Mouse (Mus musculus): ENCODE measurements around the gene Myom3. TPM values are rescaled to one million over a fixed set of nuclear protein-coding genes. Genes with fewer than 3 reads are reported as not detected.

The Myom3 gene
- polyA plus RNA-seq, 1 experiment from 2014 or later = 0.35 TPM

GRCm38 (mm10) chr4:135819826-135820526, 60.5 kb downstream of the Myom3 start:
- Histone ChIP-seq H3K4me1 (no peaks in the 10 kb centered on the region), H3K9me3 (replicated peaks) (no peaks in the 10 kb centered on the region), H3K27me3 (no peaks in the 10 kb centered on the region), H3K4me3 (no peak overlapping the region), H3K4me2 (replicated peaks) (no peak overlapping the region), H3K36me3 (no peaks in the 10 kb centered on the region), H3K27ac (no peak overlapping the region), H3K9ac (no peak overlapping the region)
- ATAC-seq (ENCODE audit: low FRiP score) = no peak
- 66% methylated on average over 17 of the region's 17 CpGs for WGBS

DNA sequence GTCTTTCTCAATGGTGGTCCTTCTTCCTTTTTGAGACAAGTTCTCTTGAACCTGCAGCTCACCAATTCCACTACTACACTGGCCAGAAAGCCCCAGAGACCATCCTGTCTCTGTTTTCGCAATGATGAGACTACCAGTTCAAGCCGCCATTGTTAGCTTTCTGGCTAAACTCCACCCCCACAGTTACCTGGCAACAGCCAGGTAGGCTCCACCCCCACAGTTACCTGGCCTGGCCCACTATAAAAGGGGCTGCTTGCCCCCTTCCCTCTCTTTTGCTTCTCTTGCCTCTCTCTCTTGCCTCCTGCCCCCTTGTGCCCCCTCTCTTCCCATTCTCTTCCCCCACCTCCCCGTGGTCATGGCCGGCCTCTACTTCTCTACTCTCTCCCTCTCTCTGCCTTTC, 62.3 kb downstream of the Myom3 start:
- Histone ChIP-seq H3K4me2 (replicated peaks) (no peak overlapping the region), H3K4me1 (no peaks in the 10 kb centered on the region), H3K36me3 (no peaks in the 10 kb centered on the region), H3K9ac (no peak overlapping the region), H3K4me3 (no peak overlapping the region), H3K27ac (no peak overlapping the region), H3K27me3 (no peaks in the 10 kb centered on the region), H3K9me3 (replicated peaks) (no peaks in the 10 kb centered on the region)
- WGBS = 79% methylated on average over 4 of the region's 4 CpGs
- ATAC-seq (ENCODE audit: low FRiP score) = no peak

DNA sequence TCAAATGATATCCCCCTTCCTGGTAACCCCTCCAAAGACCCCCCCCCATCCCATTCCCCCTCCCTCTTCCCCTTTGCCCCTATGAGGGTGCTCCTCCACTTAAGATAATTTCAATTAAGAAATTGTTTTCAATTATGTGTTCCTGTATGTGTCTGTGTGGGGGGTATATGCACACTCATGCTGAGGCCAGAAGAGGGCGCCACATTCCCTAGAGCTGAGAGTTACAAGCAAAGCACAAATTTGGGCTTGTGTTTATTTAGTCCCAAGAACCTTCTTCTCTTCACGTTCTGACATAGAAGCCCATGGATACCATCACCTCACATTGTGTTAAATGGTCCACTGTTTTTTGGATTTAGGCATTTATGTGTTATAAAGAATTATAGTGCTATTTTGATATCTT, 63.8 kb downstream of the Myom3 start:
- Histone ChIP-seq H3K9me3 (replicated peaks) (no peaks in the 10 kb centered on the region), H3K36me3 (no peaks in the 10 kb centered on the region), H3K4me1 (peaks cover under 1% of the 10 kb centered on the region; the same call in 1 of the 2 replicates), H3K27me3 (no peaks in the 10 kb centered on the region), H3K4me3 (no peak overlapping the region), H3K4me2 (replicated peaks) (no peak overlapping the region), H3K9ac (no peak overlapping the region), H3K27ac (no peak overlapping the region)
- ATAC-seq (ENCODE audit: low FRiP score) = no peak
- WGBS = 64% methylated on average over 2 of the region's 2 CpGs

DNA sequence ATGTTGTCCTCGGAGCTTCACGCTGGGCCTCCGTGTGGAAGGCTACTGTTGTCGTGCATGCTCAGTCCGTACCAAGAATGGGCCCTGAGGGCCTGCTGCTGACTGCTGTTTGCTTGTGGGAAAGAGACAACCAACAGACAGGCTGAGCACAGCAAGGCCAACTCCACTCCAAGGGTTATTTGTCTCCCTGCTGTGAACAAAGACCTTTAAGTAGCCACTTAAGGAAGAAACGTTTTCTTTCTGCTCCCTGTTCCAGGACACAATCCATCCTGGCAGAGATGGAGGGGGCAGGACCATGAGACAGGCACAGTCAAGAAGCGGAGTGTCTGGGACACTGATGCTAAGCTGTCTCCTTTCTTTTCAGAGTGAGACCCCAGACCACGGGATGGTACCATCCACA, 64.7 kb downstream of the Myom3 start:
- 50% methylated on average over 8 of the region's 8 CpGs for WGBS
- H3K27ac ChIP-seq = no peak overlapping the region
- no peak overlapping the region for H3K4me2 ChIP-seq (replicated peaks)
- ATAC-seq (ENCODE audit: low FRiP score) = no peak
- H3K9ac ChIP-seq = peak overlapping the region; percentile 32; the same call in 1 of the 2 replicates
- peaks cover 9% of the 10 kb centered on the region for H3K4me1 ChIP-seq
- H3K9me3 ChIP-seq (replicated peaks) = no peaks in the 10 kb centered on the region
- no peaks in the 10 kb centered on the region for H3K27me3 ChIP-seq
- no peak overlapping the region for H3K4me3 ChIP-seq
- no peaks in the 10 kb centered on the region for H3K36me3 ChIP-seq

GRCm38 (mm10) chr4:135828491-135828890, 69.0 kb downstream of the Myom3 start:
- Histone ChIP-seq H3K27me3 (no peaks in the 10 kb centered on the region), H3K36me3 (no peaks in the 10 kb centered on the region), H3K4me2 (replicated peaks) (0 out of 2 replicates have a peak overlapping the region, but pooled peaks have one; percentile 0), H3K4me1 (peaks cover 12% of the 10 kb centered on the region), H3K9ac (no peak overlapping the region), H3K4me3 (no peak overlapping the region), H3K9me3 (replicated peaks) (no peaks in the 10 kb centered on the region), H3K27ac (peak overlapping the region; percentile 72)
- no peak for ATAC-seq (ENCODE audit: low FRiP score)
- WGBS = 25% methylated on average over 11 of the region's 11 CpGs

- no peak for ATAC-seq (ENCODE audit: low FRiP score)
- H3K9ac ChIP-seq = no peak overlapping the region
Measured at GRCm38 (mm10) chr4:135832070-135832469, 72.6 kb downstream of the Myom3 start.

GRCm38 (mm10) chr4:135833301-135834123, 74.0 kb downstream of the Myom3 start:
- peaks cover 17% of the 10 kb centered on the region for H3K4me1 ChIP-seq
- no peak overlapping the region for H3K4me3 ChIP-seq
- no peaks in the 10 kb centered on the region for H3K27me3 ChIP-seq
- no peak overlapping the region for H3K4me2 ChIP-seq (replicated peaks)
- ATAC-seq (ENCODE audit: low FRiP score) = peak; percentile 68
- WGBS = 51% methylated on average over 12 of the region's 12 CpGs
- no peaks in the 10 kb centered on the region for H3K9me3 ChIP-seq (replicated peaks)
- no peak overlapping the region for H3K9ac ChIP-seq
- H3K27ac ChIP-seq = peak overlapping the region; percentile 58
- H3K36me3 ChIP-seq = no peaks in the 10 kb centered on the region

More at GRCm38 (mm10) chr4:135832070-135832469, 72.6 kb downstream of the Myom3 start:
- Histone ChIP-seq H3K4me3 (no peak overlapping the region), H3K4me1 (peaks cover 20% of the 10 kb centered on the region), H3K27me3 (no peaks in the 10 kb centered on the region), H3K27ac (no peak overlapping the region), H3K9me3 (replicated peaks) (no peaks in the 10 kb centered on the region), H3K36me3 (no peaks in the 10 kb centered on the region), H3K4me2 (replicated peaks) (no peak overlapping the region)
- WGBS = 79% methylated on average over 11 of the region's 11 CpGs

- ATAC-seq (ENCODE audit: low FRiP score) = no peak
- no peaks in the 10 kb centered on the region for H3K27me3 ChIP-seq
- H3K27ac ChIP-seq = peak overlapping the region; percentile 58; the same call in 1 of the 2 replicates
- H3K4me3 ChIP-seq = no peak overlapping the region
- no peak overlapping the region for H3K4me2 ChIP-seq (replicated peaks)
- no peaks in the 10 kb centered on the region for H3K9me3 ChIP-seq (replicated peaks)
- no peaks in the 10 kb centered on the region for H3K36me3 ChIP-seq
- H3K9ac ChIP-seq = no peak overlapping the region
- peaks cover 11% of the 10 kb centered on the region for H3K4me1 ChIP-seq
- WGBS = 78% methylated on average over 8 of the region's 8 CpGs
Measured at GRCm38 (mm10) chr4:135834124-135834717, 74.7 kb downstream of the Myom3 start.

- Histone ChIP-seq H3K9ac (no peak overlapping the region), H3K9me3 (replicated peaks) (no peaks in the 10 kb centered on the region), H3K4me1 (peaks cover 4% of the 10 kb centered on the region; the same call in 1 of the 2 replicates), H3K27me3 (no peaks in the 10 kb centered on the region), H3K4me2 (replicated peaks) (no peak overlapping the region), H3K4me3 (no peak overlapping the region), H3K27ac (no peak overlapping the region), H3K36me3 (no peaks in the 10 kb centered on the region)
- ATAC-seq (ENCODE audit: low FRiP score) = no peak
- 79% methylated on average over 3 of the region's 3 CpGs for WGBS
Measured at GRCm38 (mm10) chr4:135838925-135839292, 79.4 kb downstream of the Myom3 start.

GRCm38 (mm10) chr4:135839293-135840011, 79.9 kb downstream of the Myom3 start:
- H3K27ac ChIP-seq = no peak overlapping the region
- H3K9me3 ChIP-seq (replicated peaks) = no peaks in the 10 kb centered on the region
- 87% methylated on average over 21 of the region's 21 CpGs for WGBS
- no peaks in the 10 kb centered on the region for H3K36me3 ChIP-seq
- H3K27me3 ChIP-seq = no peaks in the 10 kb centered on the region
- H3K4me1 ChIP-seq = no peaks in the 10 kb centered on the region
- no peak overlapping the region for H3K4me3 ChIP-seq
- H3K9ac ChIP-seq = no peak overlapping the region
- H3K4me2 ChIP-seq (replicated peaks) = no peak overlapping the region
- ATAC-seq (ENCODE audit: low FRiP score) = no peak

DNA sequence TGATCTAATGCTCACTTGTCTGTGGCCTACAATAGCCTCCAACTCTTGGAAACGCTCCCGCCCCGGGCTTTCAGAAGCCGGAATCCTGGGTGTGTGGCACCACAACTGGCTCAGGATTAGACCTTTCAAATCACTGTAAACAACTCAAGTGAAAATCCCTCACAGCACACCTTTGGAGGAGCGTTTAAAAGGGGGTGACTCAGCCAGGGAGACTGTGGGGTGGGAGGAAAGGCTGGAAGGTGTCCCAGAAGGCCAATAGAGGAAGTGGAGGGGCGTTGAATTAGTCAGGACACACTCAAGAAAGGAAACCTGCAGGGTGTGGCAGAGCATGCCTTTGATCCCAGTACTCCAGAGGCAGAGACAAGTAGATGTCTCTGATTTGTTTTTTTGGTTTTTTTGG, 84.9 kb downstream of the Myom3 start:
- Histone ChIP-seq H3K4me3 (no peak overlapping the region), H3K9ac (no peak overlapping the region), H3K4me2 (replicated peaks) (no peak overlapping the region), H3K9me3 (replicated peaks) (no peaks in the 10 kb centered on the region), H3K27me3 (no peaks in the 10 kb centered on the region), H3K36me3 (no peaks in the 10 kb centered on the region), H3K27ac (no peak overlapping the region), H3K4me1 (no peaks in the 10 kb centered on the region)
- WGBS = 89% methylated on average over 6 of the region's 6 CpGs
- ATAC-seq (ENCODE audit: low FRiP score) = no peak

GRCm38 (mm10) chr4:135847581-135847980, 88.1 kb downstream of the Myom3 start:
- Histone ChIP-seq H3K27me3 (no peaks in the 10 kb centered on the region), H3K36me3 (no peaks in the 10 kb centered on the region), H3K4me3 (no peak overlapping the region), H3K4me2 (replicated peaks) (no peak overlapping the region), H3K9me3 (replicated peaks) (no peaks in the 10 kb centered on the region), H3K9ac (no peak overlapping the region), H3K27ac (no peak overlapping the region), H3K4me1 (peaks cover 6% of the 10 kb centered on the region)
- ATAC-seq (ENCODE audit: low FRiP score) = no peak
- 66% methylated on average over 5 of the region's 5 CpGs for WGBS

Measured in hindbrain, embryonic 12.5 days (tissue).